Mouse (Mus musculus) kidney, adult 2 months (tissue): Measurements from ENCODE around the gene Josd1.

Experiments used
- CTCF ChIP-seq: fragments of 200-500 bp; conservative IDR thresholded peaks from 2 replicates; pipeline ENCODE4 v1.5.1; 2011; ENCODE audit warnings: low read depth, mild to moderate bottlenecking, control low read depth, low read length, moderate library complexity, mixed read lengths; ENCODE audit not compliant: insufficient read depth, insufficient read length
- POLR2A ChIP-seq: fragments of 200-500 bp; IDR thresholded peaks from one replicate; pipeline ENCODE4 v1.6.1; 2011; ENCODE audit warnings: low read depth, low read length, control low read depth

GRCm38 (mm10) chr15:79697011-79697410, 9.3 kb upstream of the Josd1 start:
- TF ChIP-seq POLR2A (no peak), CTCF (no peak)
